Mouse (Mus musculus) testis, adult 2 months (tissue): ENCODE measurements around the gene Gm43720. TPM values are rescaled to one million over a fixed set of nuclear protein-coding genes. Genes with fewer than 3 reads are reported as not detected.

Experiments
- H3K27ac ChIP-seq: fragments of 200-500 bp; 2 replicates; pipeline ENCODE4 v1.5.1; 2012; ENCODE audit warnings: low read depth, low read length; ENCODE audit not compliant: control insufficient read depth, insufficient read depth
- H3K27me3 ChIP-seq: fragments of 200-500 bp; 2 replicates; pipeline ENCODE4 v1.6.1; 2012; ENCODE audit warnings: mild to moderate bottlenecking, low read length, moderate library complexity; ENCODE audit not compliant: control insufficient read depth, insufficient read depth
- H3K36me3 ChIP-seq: fragments of 200-500 bp; 2 replicates; pipeline ENCODE4 v1.6.1; 2012; ENCODE audit warnings: mild to moderate bottlenecking, low read length; ENCODE audit not compliant: control insufficient read depth, insufficient read depth
- H3K4me1 ChIP-seq: fragments of 200-500 bp; 2 replicates; pipeline ENCODE4 v1.6.1; 2012; ENCODE audit warnings: low read length; ENCODE audit not compliant: control insufficient read depth, insufficient read depth
- H3K4me3 ChIP-seq: fragments of 200-500 bp; 2 replicates; pipeline ENCODE4 v1.5.1; 2012; ENCODE audit warnings: low read depth, mild to moderate bottlenecking, low read length, moderate library complexity, mixed read lengths; ENCODE audit not compliant: control insufficient read depth
- CTCF ChIP-seq: fragments of 200-500 bp; IDR thresholded peaks from 2 replicates; pipeline ENCODE4 v1.5.1; 2012; ENCODE audit warnings: low read depth, mild to moderate bottlenecking, inconsistent platforms, low read length, moderate library complexity; ENCODE audit not compliant: control insufficient read depth, insufficient read depth, insufficient replicate concordance
- POLR2A ChIP-seq: fragments of 200-500 bp; IDR thresholded peaks from 2 replicates; pipeline ENCODE4 v1.6.1; 2012; ENCODE audit warnings: low read depth, mild to moderate bottlenecking, inconsistent platforms, low read length, moderate library complexity; ENCODE audit not compliant: control insufficient read depth
- polyA plus RNA-seq: library from polyadenylated mRNA; depleted of rRNA; stranded (reverse); fragments of >200 nt; gene quantifications from 2 replicates; pipeline ENCODE4 v1.2.3, GENCODE M21; 2012

Gene Gm43720
- polyA plus RNA-seq, 1 experiment = not detected

GRCm38 (mm10) chr5:138281798-138282197, 2.0 kb upstream of the Gm43720 start:
- TF ChIP-seq CTCF (no peak), POLR2A (no peak)

GRCm38 (mm10) chr5:138280829-138281228, 1.1 kb upstream of the Gm43720 start:
- peak overlapping the region; percentile 98 for H3K4me3 ChIP-seq
- peaks cover 2% of the 10 kb centered on the region for H3K36me3 ChIP-seq
- peaks cover 12% of the 10 kb centered on the region for H3K4me1 ChIP-seq
- peak overlapping the region; percentile 98 for H3K27ac ChIP-seq
- TF ChIP-seq POLR2A (no peak), CTCF (no peak)
- no peaks in the 10 kb centered on the region for H3K27me3 ChIP-seq

More at GRCm38 (mm10) chr5:138281798-138282197, 2.0 kb upstream of the Gm43720 start:
- H3K27ac ChIP-seq = no peak overlapping the region
- H3K4me3 ChIP-seq = peak overlapping the region; percentile 72
- H3K27me3 ChIP-seq = no peaks in the 10 kb centered on the region
- H3K4me1 ChIP-seq = peaks cover 12% of the 10 kb centered on the region
- peaks cover 4% of the 10 kb centered on the region for H3K36me3 ChIP-seq

- H3K27me3 ChIP-seq = no peaks in the 10 kb centered on the region
- peaks cover 2% of the 10 kb centered on the region for H3K36me3 ChIP-seq
- peak; percentile 91 for TF ChIP-seq POLR2A
- no peak for TF ChIP-seq CTCF
- H3K4me3 ChIP-seq = peak overlapping the region; percentile 98
- H3K27ac ChIP-seq = peak overlapping the region; percentile 98
- peaks cover 17% of the 10 kb centered on the region for H3K4me1 ChIP-seq
These were observed 639 bp upstream of the Gm43720 start for GRCm38 (mm10) chr5:138280425-138280768.

GRCm38 (mm10) chr5:138277994-138278393, 1.8 kb downstream of the Gm43720 start:
- no peak for TF ChIP-seq POLR2A
- TF ChIP-seq CTCF = no peak
- peaks cover 20% of the 10 kb centered on the region for H3K4me1 ChIP-seq
- H3K4me3 ChIP-seq = no peak overlapping the region

GRCm38 (mm10) chr5:138275216-138276050, 4.3 kb downstream of the Gm43720 start:
- H3K27ac ChIP-seq = no peak overlapping the region

More at GRCm38 (mm10) chr5:138277994-138278393, 1.8 kb downstream of the Gm43720 start:
- Histone ChIP-seq H3K27ac (no peak overlapping the region), H3K36me3 (peaks cover 2% of the 10 kb centered on the region), H3K27me3 (no peaks in the 10 kb centered on the region)

GRCm38 (mm10) chr5:138274186-138274585, 5.6 kb downstream of the Gm43720 start:
- H3K4me3 ChIP-seq = no peak overlapping the region
- H3K27ac ChIP-seq = no peak overlapping the region
- TF ChIP-seq POLR2A (no peak), CTCF (no peak)
- H3K4me1 ChIP-seq = peaks cover 15% of the 10 kb centered on the region
- H3K36me3 ChIP-seq = no peaks in the 10 kb centered on the region
- no peaks in the 10 kb centered on the region for H3K27me3 ChIP-seq

More at GRCm38 (mm10) chr5:138275216-138276050, 4.3 kb downstream of the Gm43720 start:
- H3K4me3 ChIP-seq = no peak overlapping the region
- TF ChIP-seq POLR2A (no peak), CTCF (no peak)
- no peaks in the 10 kb centered on the region for H3K27me3 ChIP-seq
- peaks cover 20% of the 10 kb centered on the region for H3K4me1 ChIP-seq
- H3K36me3 ChIP-seq = no peaks in the 10 kb centered on the region

GRCm38 (mm10) chr5:138272409-138272923, 7.3 kb downstream of the Gm43720 start, which contains the start of gene Gal3st4:
TSS of gene Gal3st4 (minus strand) at chr5:138272840.
- TF ChIP-seq CTCF (no peak), POLR2A (no peak)
- Histone ChIP-seq H3K4me3 (no peak within 1 kb of the TSS), H3K4me1 (peaks cover 9% of the 10 kb centered on the region; the same call in 1 of the 2 replicates), H3K36me3 (no peaks in the 10 kb centered on the region), H3K27me3 (no peaks in the 10 kb centered on the region), H3K27ac (no peak within 1 kb of the TSS)
